Mouse (Mus musculus): Measurements from ENCODE around the gene Pitpna. TPM values are rescaled to one million over a fixed set of nuclear protein-coding genes. Genes with fewer than 3 reads are reported as not detected.

Pitpna gene
- polyA plus RNA-seq, 1 experiment from 2014 or later, result 95.5 TPM

GRCm38 (mm10) chr11:75630645-75631229, 42.8 kb downstream of the Pitpna start, which contains the start of gene Inpp5k:
Inpp5k (plus strand) TSS chr11:75630988.
- Histone ChIP-seq H3K4me2 (peak within 1 kb of the TSS; percentile 86), H3K4me3 (replicated peaks) (peak within 1 kb of the TSS; percentile 73), H3K9me3 (no peaks in the 10 kb centered on the region), H3K27ac (peak within 1 kb of the TSS; percentile 68), H3K27me3 (no peaks in the 10 kb centered on the region), H3K9ac (peak within 1 kb of the TSS; percentile 79), H3K4me1 (peaks cover 24% of the 10 kb centered on the region), H3K36me3 (replicated peaks) (peaks cover 26% of the 10 kb centered on the region)
- peak; percentile 100 for ATAC-seq (ENCODE audit: low FRiP score)
- WGBS, result under 1% methylated on average over 53 of the region's 53 CpGs

- 13% methylated on average over 13 of the region's 13 CpGs for WGBS
- H3K9ac ChIP-seq, result peak overlapping the region; percentile 79
- ATAC-seq (ENCODE audit: low FRiP score), result no peak
These were observed 43.8 kb downstream of the Pitpna start for GRCm38 (mm10) chr11:75631561-75632225.

GRCm38 (mm10) chr11:75632921-75633320, 45.0 kb downstream of the Pitpna start:
- H3K9ac ChIP-seq, result no peak overlapping the region
- 90% methylated on average over 5 of the region's 5 CpGs for WGBS
- H3K4me2 ChIP-seq, result no peak overlapping the region
- no peak overlapping the region for H3K27ac ChIP-seq
- H3K9me3 ChIP-seq, result no peaks in the 10 kb centered on the region
- no peaks in the 10 kb centered on the region for H3K27me3 ChIP-seq
- no peak for ATAC-seq (ENCODE audit: low FRiP score)
- H3K36me3 ChIP-seq (replicated peaks), result peaks cover 14% of the 10 kb centered on the region
- H3K4me1 ChIP-seq, result peaks cover 24% of the 10 kb centered on the region
- no peak overlapping the region for H3K4me3 ChIP-seq (replicated peaks)

More at GRCm38 (mm10) chr11:75631561-75632225, 43.8 kb downstream of the Pitpna start:
- Histone ChIP-seq H3K4me1 (peaks cover 24% of the 10 kb centered on the region), H3K27me3 (no peaks in the 10 kb centered on the region), H3K36me3 (replicated peaks) (peaks cover 16% of the 10 kb centered on the region), H3K9me3 (no peaks in the 10 kb centered on the region), H3K4me3 (replicated peaks) (peak overlapping the region; percentile 73), H3K4me2 (peak overlapping the region; percentile 86), H3K27ac (no peak overlapping the region)

GRCm38 (mm10) chr11:75634801-75635200, 46.9 kb downstream of the Pitpna start:
- Histone ChIP-seq H3K4me1 (peaks cover 19% of the 10 kb centered on the region), H3K4me2 (no peak overlapping the region), H3K9me3 (no peaks in the 10 kb centered on the region), H3K27me3 (no peaks in the 10 kb centered on the region), H3K27ac (no peak overlapping the region), H3K4me3 (replicated peaks) (no peak overlapping the region), H3K36me3 (replicated peaks) (peaks cover 9% of the 10 kb centered on the region), H3K9ac (no peak overlapping the region)
- 88% methylated on average over 3 of the region's 3 CpGs for WGBS
- no peak for ATAC-seq (ENCODE audit: low FRiP score)

GRCm38 (mm10) chr11:75635315-75635714, 47.4 kb downstream of the Pitpna start:
- peaks cover 9% of the 10 kb centered on the region for H3K36me3 ChIP-seq (replicated peaks)
- no peaks in the 10 kb centered on the region for H3K27me3 ChIP-seq

GRCm38 (mm10) chr11:75643323-75643722, 55.4 kb downstream of the Pitpna start:
- no peaks in the 10 kb centered on the region for H3K4me1 ChIP-seq
- H3K27ac ChIP-seq, result no peak overlapping the region
- no peak overlapping the region for H3K4me3 ChIP-seq (replicated peaks)
- no peak for ATAC-seq (ENCODE audit: low FRiP score)
- 0 out of 2 replicates have a peak, but pooled peaks cover 7% of the 10 kb centered on the region for H3K36me3 ChIP-seq (replicated peaks)
- H3K4me2 ChIP-seq, result no peak overlapping the region
- no peaks in the 10 kb centered on the region for H3K27me3 ChIP-seq
- WGBS, result 89% methylated on average over 5 of the region's 5 CpGs
- H3K9me3 ChIP-seq, result no peaks in the 10 kb centered on the region
- no peak overlapping the region for H3K9ac ChIP-seq

More at GRCm38 (mm10) chr11:75635315-75635714, 47.4 kb downstream of the Pitpna start:
- Histone ChIP-seq H3K27ac (no peak overlapping the region), H3K9me3 (no peaks in the 10 kb centered on the region), H3K4me1 (peaks cover 14% of the 10 kb centered on the region), H3K9ac (no peak overlapping the region), H3K4me3 (replicated peaks) (no peak overlapping the region), H3K4me2 (no peak overlapping the region)
- 80% methylated on average over 11 of the region's 11 CpGs for WGBS
- no peak for ATAC-seq (ENCODE audit: low FRiP score)

GRCm38 (mm10) chr11:75644684-75645083, 56.8 kb downstream of the Pitpna start:
- no peak for ATAC-seq (ENCODE audit: low FRiP score)
- 88% methylated on average over 9 of the region's 9 CpGs for WGBS
- H3K36me3 ChIP-seq (replicated peaks), result 0 out of 2 replicates have a peak, but pooled peaks cover 7% of the 10 kb centered on the region
- H3K4me2 ChIP-seq, result no peak overlapping the region
- H3K9me3 ChIP-seq, result no peaks in the 10 kb centered on the region
- H3K4me1 ChIP-seq, result no peaks in the 10 kb centered on the region
- no peak overlapping the region for H3K4me3 ChIP-seq (replicated peaks)
- no peak overlapping the region for H3K27ac ChIP-seq
- H3K9ac ChIP-seq, result no peak overlapping the region
- no peaks in the 10 kb centered on the region for H3K27me3 ChIP-seq

GRCm38 (mm10) chr11:75647681-75648211, 59.8 kb downstream of the Pitpna start:
- H3K9me3 ChIP-seq, result no peaks in the 10 kb centered on the region
- H3K27me3 ChIP-seq, result peaks cover 7% of the 10 kb centered on the region
- H3K27ac ChIP-seq, result no peak overlapping the region
- 76% methylated on average over 6 of the region's 6 CpGs for WGBS
- H3K4me1 ChIP-seq, result peaks cover 20% of the 10 kb centered on the region
- H3K4me2 ChIP-seq, result no peak overlapping the region
- no peak for ATAC-seq (ENCODE audit: low FRiP score)
- H3K9ac ChIP-seq, result no peak overlapping the region
- 0 out of 2 replicates have a peak, but pooled peaks cover 3% of the 10 kb centered on the region for H3K36me3 ChIP-seq (replicated peaks)
- no peak overlapping the region for H3K4me3 ChIP-seq (replicated peaks)

GRCm38 (mm10) chr11:75649155-75649561, 61.3 kb downstream of the Pitpna start:
- no peak overlapping the region for H3K4me2 ChIP-seq
- ATAC-seq (ENCODE audit: low FRiP score), result no peak
- H3K27me3 ChIP-seq, result peaks cover 21% of the 10 kb centered on the region
- WGBS, result 73% methylated on average over 4 of the region's 4 CpGs
- H3K4me3 ChIP-seq (replicated peaks), result no peak overlapping the region
- no peak overlapping the region for H3K27ac ChIP-seq
- 0 out of 2 replicates have a peak, but pooled peaks cover 3% of the 10 kb centered on the region for H3K36me3 ChIP-seq (replicated peaks)
- peaks cover 30% of the 10 kb centered on the region for H3K4me1 ChIP-seq
- no peaks in the 10 kb centered on the region for H3K9me3 ChIP-seq
- H3K9ac ChIP-seq, result no peak overlapping the region

GRCm38 (mm10) chr11:75650311-75650710, 62.4 kb downstream of the Pitpna start, which contains the start of gene Myo1c:
Myo1c (plus strand) TSS chr11:75650504.
- H3K27me3 ChIP-seq, result peaks cover 32% of the 10 kb centered on the region
- no peak for ATAC-seq (ENCODE audit: low FRiP score)
- WGBS, result 82% methylated on average over 7 of the region's 7 CpGs
- peak within 1 kb of the TSS; percentile 87 for H3K4me2 ChIP-seq
- no peaks in the 10 kb centered on the region for H3K9me3 ChIP-seq
- 0 out of 2 replicates have a peak, but pooled peaks cover 2% of the 10 kb centered on the region for H3K36me3 ChIP-seq (replicated peaks)
- H3K9ac ChIP-seq, result peak within 1 kb of the TSS; percentile 71
- H3K27ac ChIP-seq, result no peak within 1 kb of the TSS
- peaks cover 36% of the 10 kb centered on the region for H3K4me1 ChIP-seq
- H3K4me3 ChIP-seq (replicated peaks), result peak within 1 kb of the TSS; percentile 57

- Histone ChIP-seq H3K9me3 (no peaks in the 10 kb centered on the region), H3K36me3 (replicated peaks) (no peaks in the 10 kb centered on the region), H3K27me3 (peaks cover 35% of the 10 kb centered on the region), H3K4me1 (peaks cover 43% of the 10 kb centered on the region), H3K9ac (peak overlapping the region; percentile 71), H3K27ac (no peak overlapping the region), H3K4me3 (replicated peaks) (peak overlapping the region; percentile 57), H3K4me2 (peak overlapping the region; percentile 87)
- WGBS, result 40% methylated on average over 13 of the region's 13 CpGs
- ATAC-seq (ENCODE audit: low FRiP score), result peak; percentile 2; the same call in 1 of the 2 replicates
These were observed 63.1 kb downstream of the Pitpna start for GRCm38 (mm10) chr11:75650958-75651425.
